Mouse (Mus musculus): ENCODE results near the gene Glis3. TPM values are rescaled to one million over a fixed set of nuclear protein-coding genes. Genes with fewer than 3 reads are reported as not detected.

Gene Glis3
- polyA plus RNA-seq, 1 experiment from 2014 or later: 0.27 TPM

GRCm38 (mm10) chr19:28561697-28562002 lies 118.2 kb downstream of the Glis3 start:
- no peaks in the 10 kb centered on the region for H3K4me1 ChIP-seq (ENCODE audit: control insufficient read depth, low read depth, low read length)
- H3K27ac ChIP-seq (ENCODE audit: low read length): no peak overlapping the region
- H3K27me3 ChIP-seq (ENCODE audit: control insufficient read depth, insufficient read depth, low read depth, low read length): no peaks in the 10 kb centered on the region
- H3K4me3 ChIP-seq (ENCODE audit: low read depth, low read length): no peak overlapping the region
- no peak for ATAC-seq (ENCODE audit: low read depth)
- no peaks in the 10 kb centered on the region for H3K9me3 ChIP-seq (replicated peaks; ENCODE audit: control insufficient read depth, low read length)
- no peaks in the 10 kb centered on the region for H3K36me3 ChIP-seq (ENCODE audit: control insufficient read depth, insufficient read depth)
- no peak overlapping the region for H3K4me2 ChIP-seq (ENCODE audit: low read depth, low read length)
- H3K9ac ChIP-seq (ENCODE audit: low read depth, low read length): no peak overlapping the region

DNA sequence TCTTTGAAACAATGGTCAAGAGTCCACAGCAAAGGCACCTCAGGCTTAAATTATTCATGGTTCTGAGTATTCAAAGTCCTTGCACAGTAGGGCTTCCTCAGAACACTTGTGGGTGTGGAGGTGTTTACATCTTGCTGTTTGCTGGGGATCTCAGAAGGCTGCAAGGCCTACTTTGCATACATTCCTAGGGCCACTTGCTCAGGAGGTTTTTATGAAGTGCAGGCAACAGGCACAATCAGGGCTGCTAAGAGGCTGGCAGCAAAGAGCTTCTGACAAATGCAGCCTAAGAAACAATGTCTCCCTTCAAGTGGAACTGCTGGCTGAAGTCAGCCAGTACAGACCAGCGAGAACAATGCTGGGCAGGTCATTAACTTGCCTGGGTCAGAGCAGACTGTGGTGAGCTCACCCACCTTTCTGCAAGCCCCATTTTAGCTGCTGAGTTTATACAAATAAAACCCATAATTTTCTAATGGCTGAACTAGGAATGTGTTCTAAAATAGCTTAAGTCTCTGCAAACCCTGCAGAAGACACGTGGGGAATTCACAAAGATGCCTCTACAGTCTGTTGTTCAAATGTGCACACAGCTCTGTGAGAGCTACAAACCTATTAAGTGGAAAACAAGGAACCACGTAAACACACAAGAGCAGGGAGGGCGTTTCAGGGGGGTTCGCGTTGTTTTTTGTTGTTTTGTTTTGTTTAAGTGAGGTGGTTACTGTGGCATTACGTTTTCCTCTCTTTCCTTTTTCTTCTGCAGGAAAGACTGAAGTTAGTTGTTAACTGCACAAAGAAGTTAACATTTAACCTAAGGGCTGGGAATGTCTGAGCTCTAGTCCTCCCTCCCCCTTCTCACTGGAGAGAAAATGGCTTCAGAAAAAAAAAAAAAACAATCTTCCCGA lies 118.8 kb downstream of the Glis3 start:
- no peak for ATAC-seq (ENCODE audit: low read depth)
- 37% methylated on average over 8 of the region's 8 CpGs for WGBS (ENCODE audit: insufficient replicate concordance)

DNA sequence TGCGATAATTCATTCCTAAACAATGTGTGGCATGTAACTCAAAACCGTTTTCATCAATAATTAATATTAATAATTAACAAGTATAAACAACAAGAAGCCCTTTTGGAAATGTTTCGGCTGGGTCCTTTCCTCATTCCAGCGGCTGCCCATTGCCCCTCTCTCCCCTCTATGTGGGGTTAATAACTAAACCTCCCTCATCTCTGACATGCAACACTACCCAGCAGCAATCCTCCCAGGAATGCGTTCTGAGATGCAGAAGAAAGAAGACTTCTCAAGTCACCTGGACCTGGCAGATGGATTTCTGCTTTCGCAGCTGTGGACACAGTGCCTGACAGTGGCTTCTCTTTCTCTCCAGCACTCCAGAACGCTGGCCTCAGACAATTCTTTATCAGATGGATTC lies 120.0 kb downstream of the Glis3 start:
- H3K4me1 ChIP-seq (ENCODE audit: control insufficient read depth, low read depth, low read length): no peaks in the 10 kb centered on the region
- no peak overlapping the region for H3K4me2 ChIP-seq (ENCODE audit: low read depth, low read length)
- H3K36me3 ChIP-seq (ENCODE audit: control insufficient read depth, insufficient read depth): no peaks in the 10 kb centered on the region
- H3K27me3 ChIP-seq (ENCODE audit: control insufficient read depth, insufficient read depth, low read depth, low read length): no peaks in the 10 kb centered on the region
- H3K4me3 ChIP-seq (ENCODE audit: low read depth, low read length): no peak overlapping the region
- WGBS (ENCODE audit: insufficient replicate concordance): 59% methylated on average over 7 of the region's 7 CpGs
- H3K9ac ChIP-seq (ENCODE audit: low read depth, low read length): no peak overlapping the region
- ATAC-seq (ENCODE audit: low read depth): no peak
- no peaks in the 10 kb centered on the region for H3K9me3 ChIP-seq (replicated peaks; ENCODE audit: control insufficient read depth, low read length)
- no peak overlapping the region for H3K27ac ChIP-seq (ENCODE audit: low read length)

More for the DNA sequence above, 118.8 kb downstream of the Glis3 start:
- Histone ChIP-seq H3K27ac (ENCODE audit: low read length) (no peak overlapping the region), H3K4me1 (ENCODE audit: control insufficient read depth, low read depth, low read length) (no peaks in the 10 kb centered on the region), H3K36me3 (ENCODE audit: control insufficient read depth, insufficient read depth) (no peaks in the 10 kb centered on the region), H3K4me2 (ENCODE audit: low read depth, low read length) (no peak overlapping the region), H3K9me3 (replicated peaks; ENCODE audit: control insufficient read depth, low read length) (no peaks in the 10 kb centered on the region), H3K4me3 (ENCODE audit: low read depth, low read length) (no peak overlapping the region), H3K27me3 (ENCODE audit: control insufficient read depth, insufficient read depth, low read depth, low read length) (no peaks in the 10 kb centered on the region), H3K9ac (ENCODE audit: low read depth, low read length) (no peak overlapping the region)

DNA sequence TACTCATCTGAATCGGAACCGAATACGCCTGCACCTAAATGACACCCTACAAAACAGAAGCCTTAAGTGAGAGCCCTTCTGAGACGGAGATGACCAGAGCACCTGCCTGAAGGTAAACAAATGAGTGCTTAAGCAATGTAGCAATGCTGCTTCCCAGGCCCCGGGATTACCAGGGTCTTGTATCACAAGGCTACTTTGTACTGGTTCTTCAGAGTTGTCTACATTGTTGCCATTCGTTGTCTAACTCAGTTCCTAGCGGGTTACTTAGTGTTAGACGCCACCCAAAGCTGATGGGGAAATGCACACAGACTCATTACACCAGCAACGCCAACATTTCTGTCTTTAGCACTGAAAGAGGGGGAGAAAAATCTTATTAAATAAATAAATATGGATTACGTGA lies 120.5 kb downstream of the Glis3 start:
- Histone ChIP-seq H3K27me3 (ENCODE audit: control insufficient read depth, insufficient read depth, low read depth, low read length) (no peaks in the 10 kb centered on the region), H3K36me3 (ENCODE audit: control insufficient read depth, insufficient read depth) (no peaks in the 10 kb centered on the region), H3K4me1 (ENCODE audit: control insufficient read depth, low read depth, low read length) (no peaks in the 10 kb centered on the region), H3K27ac (ENCODE audit: low read length) (no peak overlapping the region), H3K9me3 (replicated peaks; ENCODE audit: control insufficient read depth, low read length) (no peaks in the 10 kb centered on the region), H3K9ac (ENCODE audit: low read depth, low read length) (no peak overlapping the region), H3K4me3 (ENCODE audit: low read depth, low read length) (no peak overlapping the region), H3K4me2 (ENCODE audit: low read depth, low read length) (no peak overlapping the region)
- 65% methylated on average over 10 of the region's 10 CpGs for WGBS (ENCODE audit: insufficient replicate concordance)
- ATAC-seq (ENCODE audit: low read depth): no peak

DNA sequence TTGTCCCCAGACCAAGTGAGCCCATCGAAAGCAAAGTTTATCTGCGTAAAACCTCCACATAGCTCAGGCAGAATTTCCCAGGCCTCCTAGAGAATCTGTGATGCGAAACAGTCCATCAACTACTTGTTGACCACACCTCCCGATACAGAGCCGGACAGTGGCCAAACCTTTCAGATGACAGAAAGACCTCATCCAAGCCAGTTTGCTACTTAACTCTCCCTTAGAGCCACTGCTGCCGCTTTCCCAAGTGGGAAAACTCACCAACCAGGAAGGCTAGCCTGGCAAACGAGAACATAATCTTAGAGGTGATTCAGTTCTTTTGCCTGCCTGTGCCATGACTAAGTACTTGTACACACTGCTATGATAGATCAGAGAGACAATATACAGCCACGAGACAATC lies 121.2 kb downstream of the Glis3 start:
- 65% methylated on average over 8 of the region's 8 CpGs for WGBS (ENCODE audit: insufficient replicate concordance)
- H3K27ac ChIP-seq (ENCODE audit: low read length): no peak overlapping the region
- ATAC-seq (ENCODE audit: low read depth): no peak
- H3K36me3 ChIP-seq (ENCODE audit: control insufficient read depth, insufficient read depth): no peaks in the 10 kb centered on the region
- H3K4me1 ChIP-seq (ENCODE audit: control insufficient read depth, low read depth, low read length): no peaks in the 10 kb centered on the region
- no peak overlapping the region for H3K4me3 ChIP-seq (ENCODE audit: low read depth, low read length)
- no peaks in the 10 kb centered on the region for H3K27me3 ChIP-seq (ENCODE audit: control insufficient read depth, insufficient read depth, low read depth, low read length)
- H3K9ac ChIP-seq (ENCODE audit: low read depth, low read length): no peak overlapping the region
- H3K4me2 ChIP-seq (ENCODE audit: low read depth, low read length): no peak overlapping the region
- no peaks in the 10 kb centered on the region for H3K9me3 ChIP-seq (replicated peaks; ENCODE audit: control insufficient read depth, low read length)

DNA sequence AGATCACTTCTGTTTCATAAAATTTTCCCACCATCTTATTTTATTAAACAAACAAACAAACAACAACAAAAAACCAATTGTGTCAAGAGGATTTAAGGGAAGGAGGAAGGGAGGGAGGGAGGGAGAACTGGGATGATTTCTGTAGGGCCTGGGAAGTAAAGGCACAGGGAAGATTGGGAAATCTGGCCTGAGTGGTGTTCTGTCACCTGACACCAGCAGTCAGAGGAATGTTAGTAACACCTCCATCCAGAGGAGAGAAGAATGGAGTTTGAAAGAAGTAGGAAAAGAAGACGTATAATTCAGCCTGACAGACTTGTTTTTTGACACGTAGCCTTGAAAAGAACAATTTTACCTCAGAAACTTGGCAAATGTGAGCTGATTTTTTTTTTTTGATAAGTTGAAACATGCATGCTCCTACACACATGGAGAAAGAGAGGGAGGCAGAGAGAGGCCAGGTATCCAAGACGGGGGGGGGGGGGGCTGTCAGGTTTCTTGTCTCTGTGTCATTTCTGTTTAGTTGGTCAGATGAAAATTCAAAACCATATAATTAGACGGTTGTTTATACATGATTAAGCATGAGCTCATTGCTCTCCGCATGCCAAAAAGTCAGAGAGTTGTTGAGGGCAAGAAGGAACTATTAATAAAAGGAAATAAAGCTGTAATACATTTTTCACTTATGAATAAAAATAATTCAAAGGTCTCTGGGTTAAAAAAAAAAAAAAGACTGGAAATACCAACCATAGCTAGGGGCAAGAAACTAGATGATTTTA lies 122.1 kb downstream of the Glis3 start:
- Histone ChIP-seq H3K4me2 (ENCODE audit: low read depth, low read length) (no peak overlapping the region), H3K4me1 (ENCODE audit: control insufficient read depth, low read depth, low read length) (no peaks in the 10 kb centered on the region), H3K27ac (ENCODE audit: low read length) (no peak overlapping the region), H3K4me3 (ENCODE audit: low read depth, low read length) (no peak overlapping the region), H3K36me3 (ENCODE audit: control insufficient read depth, insufficient read depth) (no peaks in the 10 kb centered on the region), H3K9ac (ENCODE audit: low read depth, low read length) (no peak overlapping the region), H3K9me3 (replicated peaks; ENCODE audit: control insufficient read depth, low read length) (no peaks in the 10 kb centered on the region), H3K27me3 (ENCODE audit: control insufficient read depth, insufficient read depth, low read depth, low read length) (no peaks in the 10 kb centered on the region)
- 61% methylated on average over 5 of the region's 5 CpGs for WGBS (ENCODE audit: insufficient replicate concordance)
- no peak for ATAC-seq (ENCODE audit: low read depth)

DNA sequence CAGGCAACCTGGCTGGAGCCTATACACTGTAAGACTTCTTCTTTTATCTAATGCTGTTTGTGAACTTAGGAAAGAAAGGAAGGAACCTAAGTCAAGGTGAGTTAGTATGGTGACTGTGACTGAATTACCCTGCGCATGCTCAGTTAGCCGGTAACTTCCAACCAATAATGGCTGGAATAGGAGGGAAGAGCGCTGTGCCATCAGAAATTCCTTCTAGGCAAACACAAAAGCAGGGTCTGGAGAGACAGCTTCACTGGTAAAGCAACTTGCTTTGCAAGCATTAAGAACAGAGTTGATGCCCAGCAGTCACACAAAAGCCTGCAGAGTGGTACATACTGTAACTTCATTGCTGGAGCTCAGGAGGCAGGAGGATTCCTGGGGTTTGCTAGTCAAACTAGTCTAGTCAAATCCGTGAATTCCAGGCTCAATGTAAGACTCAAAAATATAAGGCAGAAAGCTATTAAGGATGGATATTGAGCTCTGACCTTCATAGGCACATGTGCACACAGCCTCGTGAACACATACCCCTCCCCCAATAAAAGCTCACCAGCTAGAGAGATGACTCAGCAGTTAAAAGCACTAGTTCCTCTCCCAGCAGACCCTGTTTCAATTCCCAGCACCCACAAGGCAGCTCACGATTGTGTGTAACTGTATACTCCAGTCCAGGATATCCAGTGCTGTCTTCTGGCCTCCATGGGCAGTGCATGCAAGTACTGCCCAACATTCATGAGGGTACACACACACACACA lies 124.5 kb downstream of the Glis3 start:
- H3K9me3 ChIP-seq (replicated peaks; ENCODE audit: control insufficient read depth, low read length): no peaks in the 10 kb centered on the region
- no peak overlapping the region for H3K9ac ChIP-seq (ENCODE audit: low read depth, low read length)
- H3K36me3 ChIP-seq (ENCODE audit: control insufficient read depth, insufficient read depth): no peaks in the 10 kb centered on the region
- no peak overlapping the region for H3K27ac ChIP-seq (ENCODE audit: low read length)
- H3K4me2 ChIP-seq (ENCODE audit: low read depth, low read length): no peak overlapping the region
- no peaks in the 10 kb centered on the region for H3K27me3 ChIP-seq (ENCODE audit: control insufficient read depth, insufficient read depth, low read depth, low read length)
- WGBS (ENCODE audit: insufficient replicate concordance): 61% methylated on average over 6 of the region's 6 CpGs
- H3K4me1 ChIP-seq (ENCODE audit: control insufficient read depth, low read depth, low read length): no peaks in the 10 kb centered on the region
- no peak overlapping the region for H3K4me3 ChIP-seq (ENCODE audit: low read depth, low read length)
- no peak for ATAC-seq (ENCODE audit: low read depth)

DNA sequence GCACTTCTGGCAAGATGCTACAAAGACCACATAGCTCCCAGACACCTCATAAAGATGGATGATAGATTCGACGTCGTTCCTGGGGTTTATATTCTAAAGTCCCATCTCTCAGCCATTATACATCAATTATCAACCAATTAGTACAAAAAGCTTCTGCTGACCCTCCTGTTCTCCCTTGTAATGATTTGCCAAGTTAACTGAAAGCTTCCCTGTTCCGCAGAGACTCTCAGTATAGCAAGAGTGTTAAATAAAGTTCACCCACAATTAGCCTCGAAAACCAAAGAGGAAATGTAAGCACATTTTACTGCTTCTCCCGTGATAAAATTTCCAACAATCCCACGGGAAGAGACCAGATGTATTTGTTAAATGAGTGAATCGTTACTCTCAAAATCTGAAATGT lies 129.3 kb downstream of the Glis3 start:
- Histone ChIP-seq H3K9ac (ENCODE audit: low read depth, low read length) (no peak overlapping the region), H3K27me3 (ENCODE audit: control insufficient read depth, insufficient read depth, low read depth, low read length) (no peaks in the 10 kb centered on the region), H3K27ac (ENCODE audit: low read length) (no peak overlapping the region), H3K4me1 (ENCODE audit: control insufficient read depth, low read depth, low read length) (no peaks in the 10 kb centered on the region), H3K9me3 (replicated peaks; ENCODE audit: control insufficient read depth, low read length) (no peaks in the 10 kb centered on the region), H3K4me3 (ENCODE audit: low read depth, low read length) (no peak overlapping the region), H3K4me2 (ENCODE audit: low read depth, low read length) (no peak overlapping the region), H3K36me3 (ENCODE audit: control insufficient read depth, insufficient read depth) (no peaks in the 10 kb centered on the region)
- WGBS (ENCODE audit: insufficient replicate concordance): 56% methylated on average over 8 of the region's 8 CpGs
- ATAC-seq (ENCODE audit: low read depth): no peak

- Histone ChIP-seq H3K9me3 (replicated peaks; ENCODE audit: control insufficient read depth, low read length) (no peaks in the 10 kb centered on the region), H3K4me1 (ENCODE audit: control insufficient read depth, low read depth, low read length) (no peaks in the 10 kb centered on the region), H3K9ac (ENCODE audit: low read depth, low read length) (no peak overlapping the region), H3K4me3 (ENCODE audit: low read depth, low read length) (no peak overlapping the region), H3K27me3 (ENCODE audit: control insufficient read depth, insufficient read depth, low read depth, low read length) (no peaks in the 10 kb centered on the region), H3K27ac (ENCODE audit: low read length) (no peak overlapping the region), H3K36me3 (ENCODE audit: control insufficient read depth, insufficient read depth) (no peaks in the 10 kb centered on the region), H3K4me2 (ENCODE audit: low read depth, low read length) (no peak overlapping the region)
- WGBS (ENCODE audit: insufficient replicate concordance): 71% methylated on average over 3 of the region's 3 CpGs
- ATAC-seq (ENCODE audit: low read depth): no peak
Measured at GRCm38 (mm10) chr19:28546933-28547332, 132.9 kb downstream of the Glis3 start.

All from liver, embryonic 16.5 days (tissue).